Mouse (Mus musculus): ENCODE results near the gene Fam161a.

The Fam161a gene

DNA sequence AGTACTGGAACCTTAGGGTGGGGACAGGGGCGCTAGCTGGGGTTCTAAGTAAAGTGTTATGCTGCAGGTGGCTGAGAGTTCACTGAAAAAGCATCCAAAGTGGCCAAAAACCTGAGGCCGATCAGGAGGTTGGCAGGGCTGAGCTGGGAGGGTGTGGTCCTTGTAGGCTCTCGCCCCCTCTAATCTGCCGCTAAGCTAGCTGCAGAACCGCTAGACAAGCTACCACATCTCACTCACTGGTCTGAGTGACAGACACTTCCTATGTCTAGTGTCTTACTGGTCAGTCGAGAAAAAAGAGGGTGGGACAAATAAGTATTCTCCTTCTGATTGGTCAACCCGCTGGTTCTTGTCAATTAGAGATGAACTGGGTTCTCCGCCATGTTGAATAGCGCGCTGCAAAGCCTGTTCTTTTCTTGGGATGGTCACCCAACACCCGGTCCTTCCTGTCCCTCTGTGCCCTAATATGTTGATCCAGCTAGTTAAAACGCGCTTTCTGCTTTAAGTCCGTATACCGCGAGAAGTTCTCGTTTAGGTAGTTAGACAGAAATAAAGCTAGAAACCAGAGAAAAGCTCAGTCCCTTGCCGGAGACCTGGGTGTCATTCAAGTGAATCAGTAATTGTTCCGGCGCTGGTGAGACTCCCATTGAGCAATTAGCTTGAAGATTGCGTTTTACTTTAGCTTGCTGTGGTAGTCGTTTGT, at the start of gene Fam161a:
Gene Fam161a, plus strand, starts transcription at position 51 of the 700 bp plus-strand sequence.
- peak; percentile 66 to 81 for DNase-seq

DNA sequence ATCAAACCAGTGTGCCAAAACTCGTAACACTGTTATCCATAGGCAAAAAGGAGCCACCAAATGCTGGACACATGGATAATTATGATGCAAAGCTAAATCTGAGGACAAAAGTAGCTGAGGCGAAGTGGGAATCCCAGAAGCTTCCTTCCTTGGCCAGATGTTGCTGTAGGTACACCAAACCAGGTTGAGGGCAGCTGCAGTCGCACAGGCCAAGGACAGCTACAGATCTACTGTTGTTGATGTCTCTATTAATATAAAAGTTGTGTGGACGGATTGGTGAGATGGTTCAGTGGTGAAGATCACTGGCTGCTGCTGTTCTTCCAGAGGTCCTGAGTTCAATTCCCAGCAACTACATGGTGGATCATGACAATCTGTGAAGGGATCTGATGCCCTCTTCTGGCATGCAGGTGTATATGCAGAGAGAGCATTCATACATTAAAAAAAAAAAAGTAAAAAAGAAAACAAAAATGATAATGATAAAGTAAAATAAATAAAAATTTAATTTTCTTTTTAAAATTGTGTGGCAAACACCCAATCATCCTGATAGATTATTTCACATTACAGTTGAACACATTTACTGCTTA, 49.4 kb upstream of the Fam161a start:
- no peak for DNase-seq

DNA sequence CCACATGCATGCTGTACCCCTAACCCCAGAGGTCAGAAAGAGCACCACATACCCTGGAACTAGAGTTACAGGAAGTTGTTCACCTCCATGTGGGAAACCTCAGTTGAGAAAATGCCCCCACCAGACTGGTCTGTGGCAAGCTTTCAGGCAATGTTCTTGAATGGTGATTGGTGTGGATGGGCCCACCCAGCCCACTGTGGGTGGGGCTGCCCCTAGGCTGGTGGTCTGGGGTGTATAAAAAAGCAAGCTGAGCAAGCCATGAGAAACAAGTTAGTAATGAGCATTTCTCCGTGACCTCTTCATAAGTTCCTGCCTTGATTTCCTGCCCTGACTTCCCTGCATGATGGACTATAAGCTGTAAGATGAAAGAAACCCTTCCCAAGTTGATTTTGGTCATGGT, 45.2 kb upstream of the Fam161a start:
- no peak for DNase-seq

DNA sequence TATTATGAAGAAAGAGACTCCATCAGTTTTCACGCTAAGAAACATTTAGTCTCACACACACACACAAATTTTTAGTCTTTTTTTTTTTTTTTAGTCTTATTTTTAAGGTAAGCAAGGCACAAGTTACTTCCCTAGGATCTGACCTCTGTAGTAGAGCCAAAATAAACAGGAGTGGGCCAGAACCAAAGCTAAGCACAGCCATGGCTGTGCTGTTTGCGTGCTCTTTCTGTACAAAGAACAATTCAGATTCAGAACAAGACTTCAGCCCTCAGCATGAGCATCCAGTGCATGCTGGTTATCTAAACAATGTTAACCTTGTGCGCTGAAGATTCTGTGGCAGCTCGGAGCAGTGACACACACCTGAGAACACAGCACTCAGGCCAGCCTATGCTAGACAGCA, 42.9 kb upstream of the Fam161a start:
- DNase-seq, result no peak

DNA sequence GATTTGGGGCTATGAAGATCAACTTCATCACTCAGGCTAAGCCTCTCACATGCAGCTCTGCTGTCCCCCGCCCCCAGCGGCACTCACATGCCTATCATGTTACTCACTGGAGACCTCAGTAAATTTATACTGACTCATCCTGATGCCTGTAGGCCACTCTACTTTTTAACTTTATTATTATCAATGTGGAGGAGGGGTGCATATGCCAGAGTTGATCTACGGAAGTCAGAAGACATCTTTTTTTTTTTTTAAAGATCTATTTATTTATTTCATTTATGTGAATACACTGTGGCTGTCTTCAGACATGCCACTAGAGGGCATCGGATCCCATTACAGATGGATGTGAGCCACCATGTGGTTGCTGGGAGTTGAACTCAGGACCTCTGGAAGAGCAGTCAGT, 41.8 kb upstream of the Fam161a start:
- peak in 1 of 2 experiments; percentile 39 for DNase-seq

DNA sequence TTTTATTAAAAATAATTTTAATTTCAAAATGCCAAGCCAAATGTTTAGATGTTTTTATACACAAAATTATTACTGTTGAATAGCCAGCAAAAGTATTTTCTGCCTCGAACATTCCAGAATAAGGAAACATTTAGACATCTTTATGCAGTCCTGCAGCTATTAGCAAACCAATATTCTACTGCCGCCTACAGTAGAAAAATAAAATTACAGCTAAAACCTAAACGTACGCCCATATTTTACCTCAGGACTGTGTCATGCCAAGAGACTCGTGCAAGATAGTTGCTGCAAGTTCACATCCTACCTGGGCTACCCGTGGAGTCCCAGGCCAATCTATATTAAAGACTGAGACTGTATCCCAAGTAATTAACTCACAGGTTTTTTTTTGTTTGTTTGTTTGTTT, 37.8 kb upstream of the Fam161a start:
- no peak for DNase-seq

DNA sequence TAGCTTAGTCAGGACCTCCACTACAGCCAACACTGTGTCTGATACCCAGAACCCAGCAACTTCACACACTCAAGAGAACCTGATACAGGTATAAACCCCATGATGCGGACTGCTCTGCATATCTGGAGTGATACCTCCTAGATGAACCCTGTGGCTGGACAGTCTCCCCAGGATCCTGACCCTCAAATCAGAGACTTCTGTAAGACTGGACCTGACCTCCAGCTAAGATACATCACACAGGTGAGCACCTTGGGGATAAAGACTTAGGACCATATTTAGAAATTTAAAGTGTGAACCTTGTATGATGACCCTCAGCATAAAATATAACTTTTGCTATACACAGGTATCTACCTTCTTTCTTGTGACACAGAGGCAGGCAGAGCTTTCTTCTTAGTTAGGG, 36.8 kb upstream of the Fam161a start:
- no peak for DNase-seq

DNA sequence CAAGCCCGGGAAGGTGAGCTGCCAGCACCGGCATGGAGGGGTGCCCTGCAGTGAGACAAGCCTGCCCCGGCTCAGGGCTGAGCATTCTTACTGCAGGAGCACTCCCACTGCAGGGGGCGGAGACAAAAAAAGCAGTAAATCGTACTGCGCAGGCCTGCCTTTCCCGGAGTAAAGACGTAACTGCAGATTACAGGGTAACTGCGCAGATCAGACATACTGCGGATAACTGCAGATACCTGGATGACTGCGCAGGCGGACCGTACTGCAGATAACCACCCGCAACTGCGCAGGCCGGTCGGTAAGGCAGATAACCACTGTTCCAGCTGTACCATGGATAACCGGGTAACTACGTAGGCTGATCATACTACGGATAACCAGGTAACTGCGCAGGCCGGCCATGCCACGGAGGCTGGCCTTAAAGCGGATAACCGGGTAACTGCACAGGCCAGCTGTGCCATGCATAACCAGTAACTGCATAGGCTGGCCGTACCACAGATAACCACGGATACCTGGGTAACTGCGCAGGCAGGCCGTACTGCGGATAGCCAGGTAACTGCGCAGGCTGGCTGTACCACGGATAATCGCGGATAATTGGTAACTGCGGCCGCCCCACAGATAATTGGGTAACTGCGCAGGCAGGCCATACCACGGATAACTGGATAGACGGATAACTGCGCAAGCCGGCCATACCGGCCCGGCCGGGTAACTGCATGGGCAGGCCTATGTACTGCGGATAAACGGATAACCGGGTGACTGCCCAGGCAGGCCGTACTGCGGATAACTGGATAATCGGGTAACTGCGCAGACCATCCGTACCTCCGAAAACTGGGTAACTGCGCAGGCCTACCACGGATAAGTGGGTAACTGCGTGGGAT, 35.3 kb upstream of the Fam161a start, which contains the start of gene Zrsr1:
Gene Zrsr1, plus strand, starts transcription at position 171 of the 875 bp plus-strand sequence.
- DNase-seq, result peak; percentile 61 to 76

DNA sequence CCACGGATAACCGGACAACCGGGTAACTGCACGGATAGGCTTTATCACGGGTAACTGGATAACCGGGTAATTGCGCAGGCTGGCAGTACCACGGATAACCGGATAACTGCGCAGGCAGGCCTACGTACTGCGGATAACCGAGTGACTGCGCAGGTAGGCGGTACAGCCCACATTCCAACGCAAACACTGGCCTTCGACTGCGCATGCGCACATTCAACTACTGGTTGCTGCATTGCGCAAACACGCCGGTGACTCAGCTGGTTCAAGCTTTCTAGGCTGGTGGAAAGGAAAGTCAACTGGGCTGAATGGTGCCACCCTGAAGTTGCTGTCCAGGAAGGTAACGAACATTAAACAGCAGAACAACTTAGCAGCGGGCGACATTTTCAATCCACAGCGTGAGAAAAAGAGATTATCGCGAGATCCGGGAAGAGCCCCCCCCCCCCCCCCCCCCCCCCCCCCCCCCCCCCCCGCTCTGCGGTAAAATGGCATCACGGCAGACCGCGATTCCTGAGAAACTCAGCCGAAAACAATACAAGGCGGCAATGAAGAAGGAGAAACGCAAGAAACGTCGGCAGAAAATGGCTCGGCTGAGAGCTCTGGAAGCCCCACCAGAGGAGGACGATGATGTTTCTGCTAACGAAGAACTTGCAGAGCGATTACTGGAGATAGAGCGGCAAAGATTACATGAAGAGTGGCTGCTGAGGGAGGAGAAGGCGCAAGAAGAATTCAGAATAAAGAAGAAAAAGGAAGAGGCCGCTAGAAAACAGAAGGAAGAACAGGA, 34.4 kb upstream of the Fam161a start:
- peak; percentile 82 to 88 for DNase-seq

DNA sequence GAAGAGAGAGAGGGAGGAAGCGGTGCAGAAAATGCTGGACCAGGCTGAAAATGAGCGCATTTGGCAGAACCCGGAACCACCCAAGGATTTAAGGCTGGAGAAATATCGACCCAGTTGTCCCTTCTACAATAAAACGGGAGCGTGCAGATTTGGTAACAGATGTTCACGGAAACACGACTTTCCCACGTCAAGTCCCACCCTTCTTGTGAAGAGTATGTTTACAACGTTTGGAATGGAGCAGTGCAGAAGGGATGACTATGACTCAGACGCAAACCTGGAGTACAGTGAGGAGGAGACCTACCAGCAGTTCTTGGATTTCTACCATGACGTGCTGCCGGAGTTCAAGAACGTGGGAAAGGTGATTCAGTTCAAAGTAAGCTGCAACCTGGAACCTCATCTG, 33.7 kb upstream of the Fam161a start:
- DNase-seq, result no peak

DNA sequence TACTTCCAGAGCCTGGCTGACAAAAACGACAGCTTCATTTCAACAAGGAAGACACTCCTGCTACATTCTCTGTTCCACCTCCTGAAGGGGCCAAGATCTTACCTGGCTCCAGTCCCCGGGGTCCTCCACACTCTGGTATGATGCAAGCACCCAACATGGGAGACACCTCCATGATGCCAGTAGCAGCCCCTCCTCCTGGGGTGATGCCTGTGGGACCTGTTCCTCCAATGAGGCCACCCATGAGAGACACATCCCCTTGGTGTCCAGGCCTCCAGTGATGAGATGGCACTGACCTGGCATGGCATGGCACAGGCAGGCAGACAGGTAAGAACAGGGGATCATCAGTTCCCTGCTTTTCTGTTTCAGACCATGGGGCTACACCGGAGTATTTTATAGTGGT, 29.1 kb upstream of the Fam161a start:
- no peak for DNase-seq

DNA sequence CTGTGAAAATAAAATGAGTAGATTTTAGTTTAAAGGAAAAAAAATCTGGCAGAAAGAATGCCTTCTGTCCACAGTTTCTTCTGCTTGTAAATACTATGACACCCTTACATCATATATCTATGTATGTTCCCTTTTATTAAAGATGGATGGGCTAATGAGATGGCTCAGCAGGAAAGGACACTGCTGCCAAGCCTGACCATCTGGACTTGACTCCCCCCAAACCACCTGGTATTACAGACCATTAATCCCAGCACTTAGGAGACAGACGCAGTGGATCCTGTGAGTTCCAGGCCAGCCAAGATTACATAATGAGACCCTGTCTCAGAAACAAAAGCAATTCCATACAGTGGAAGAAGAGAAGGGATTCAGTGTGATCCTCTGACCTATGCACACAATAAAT, 28.6 kb upstream of the Fam161a start:
- no peak for DNase-seq

DNA sequence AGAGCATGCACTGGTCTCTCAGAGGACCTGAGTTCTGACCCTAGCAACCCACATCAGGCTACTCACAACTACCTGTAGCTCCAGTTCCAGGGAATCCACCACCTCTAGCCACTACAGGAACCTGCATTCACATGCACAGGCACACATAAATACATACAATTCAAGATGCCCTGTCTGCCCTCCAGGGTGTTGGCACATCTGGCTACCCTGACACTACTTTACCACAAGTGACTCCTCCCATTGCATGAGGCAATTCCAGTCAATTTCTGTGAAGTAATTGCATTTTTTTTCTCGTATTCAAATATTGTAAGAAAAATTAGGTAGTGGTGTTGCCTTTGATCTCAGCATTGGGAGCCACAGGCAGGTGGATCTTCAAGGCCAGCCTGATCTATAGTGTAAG, 28.1 kb upstream of the Fam161a start:
- DNase-seq, result no peak

DNA sequence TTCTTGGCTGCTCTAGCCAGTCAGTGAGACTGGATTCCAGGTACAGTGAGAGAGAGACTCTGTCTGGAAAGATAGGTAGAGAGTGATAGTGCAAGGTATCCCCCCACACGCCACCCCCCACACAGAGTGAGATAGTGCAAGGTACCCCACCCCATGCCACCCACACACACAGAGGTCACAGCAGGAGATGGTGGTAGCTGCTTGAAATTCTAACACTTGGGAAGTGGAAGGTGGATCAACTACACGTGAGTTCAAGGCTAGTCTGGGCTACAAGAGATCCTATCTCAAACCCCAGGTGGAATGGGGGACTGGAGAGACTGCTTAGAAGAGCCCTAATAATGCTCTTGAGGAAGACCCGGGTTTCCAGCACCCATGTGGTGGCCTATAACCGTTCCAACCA, 26.3 kb upstream of the Fam161a start:
- DNase-seq, result no peak

DNA sequence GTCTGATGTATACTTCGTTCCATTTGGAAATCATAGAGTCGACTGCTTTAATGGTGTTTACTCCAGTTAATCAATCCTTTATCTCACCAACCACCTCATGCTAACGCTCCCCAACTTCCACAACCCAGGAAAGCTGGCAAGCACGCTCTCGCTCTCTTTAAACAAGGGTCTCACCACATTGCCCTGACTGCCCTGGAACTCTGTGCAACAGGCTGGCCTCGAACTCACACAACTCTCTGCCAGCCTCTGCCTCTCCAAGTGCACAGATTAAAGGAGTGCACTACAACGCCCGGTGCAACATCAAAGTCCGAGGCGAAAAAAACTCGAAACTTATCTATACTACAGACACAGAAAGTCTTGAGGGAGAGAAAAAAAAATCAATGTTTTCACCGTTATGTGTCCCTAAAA, 25.8 kb upstream of the Fam161a start:
- DNase-seq, result no peak

DNA sequence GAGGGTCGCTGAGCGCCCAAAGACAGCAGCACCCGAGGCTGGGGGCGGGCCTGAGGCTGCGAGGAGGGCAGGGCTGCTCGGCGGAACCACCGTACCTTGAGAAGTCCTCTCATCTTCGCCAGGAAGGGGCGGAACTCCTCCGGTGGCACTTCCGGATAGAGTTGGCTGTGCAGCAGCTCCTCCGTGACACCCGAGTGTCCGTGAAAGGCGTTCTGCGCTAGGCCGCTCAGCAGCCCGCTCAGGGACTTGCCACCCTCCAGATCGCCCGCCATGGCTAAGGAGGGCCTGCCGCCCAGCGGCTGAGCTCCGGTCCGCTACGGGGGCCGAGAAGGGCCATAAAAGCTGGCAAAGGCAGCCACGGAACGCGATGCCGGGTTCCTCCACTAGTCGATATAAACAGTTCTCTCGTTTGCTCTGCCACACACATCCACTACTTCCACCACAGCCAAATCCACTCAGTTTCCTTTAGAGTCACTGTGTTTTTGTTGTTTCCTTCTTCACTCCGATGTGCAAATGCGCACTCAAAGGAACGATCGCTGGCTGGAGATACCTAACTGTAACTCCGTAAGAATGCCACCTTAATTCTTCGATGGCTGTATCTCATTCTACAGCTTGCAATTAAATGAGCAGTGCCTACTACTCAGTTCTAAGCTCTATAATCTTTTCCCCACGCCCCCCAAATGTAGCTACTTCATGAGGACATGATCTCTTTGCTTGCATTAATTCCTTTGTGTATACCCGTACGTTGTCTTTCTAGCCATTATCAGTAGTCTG, 25.2 kb upstream of the Fam161a start, which contains the start of the genes Gm28048 and Commd1:
Gene Gm28048, minus strand, starts transcription at position 107 of the 774 bp plus-strand sequence.
Gene Commd1, minus strand, starts transcription at position 399 of the 774 bp plus-strand sequence.
- DNase-seq, result peak; percentile 99

DNA sequence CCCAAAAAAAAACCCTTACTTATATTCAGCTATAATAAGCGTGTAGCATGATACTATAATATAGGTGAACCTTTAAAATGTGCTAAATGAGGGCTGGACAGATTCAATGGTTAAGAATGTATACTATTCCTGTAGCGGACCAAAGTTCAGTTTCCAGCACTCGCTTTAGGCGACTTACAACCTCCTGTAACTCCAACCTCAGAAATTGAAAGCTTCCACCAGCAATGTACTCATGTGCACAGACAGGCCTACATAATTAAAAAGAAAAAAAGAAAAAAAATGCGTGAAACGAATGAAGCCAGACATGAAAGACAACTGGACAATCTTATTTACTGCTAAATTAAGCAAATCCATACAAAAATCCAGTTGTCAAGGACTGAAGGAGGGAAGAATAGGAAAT, 24.5 kb upstream of the Fam161a start:
- no peak for DNase-seq

DNA sequence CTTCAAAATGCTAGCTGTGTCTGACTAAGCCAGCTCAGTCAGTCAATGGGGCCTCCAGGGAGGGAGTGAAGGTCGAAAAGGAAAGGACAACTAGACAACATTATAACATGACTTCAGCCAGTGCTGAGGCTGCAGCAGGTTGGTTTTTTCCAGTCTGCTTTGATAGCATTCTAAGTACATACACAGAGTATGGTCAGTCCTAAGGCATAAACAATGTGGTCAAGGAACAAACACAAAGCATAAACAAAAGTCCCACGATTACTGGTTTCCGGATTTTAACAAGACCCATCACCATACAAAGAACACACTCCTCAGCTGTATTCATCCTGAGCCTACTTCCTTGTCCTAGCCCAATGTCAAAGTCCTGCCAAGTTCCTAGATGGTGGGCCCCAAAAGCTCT, 21.8 kb upstream of the Fam161a start:
- DNase-seq, result no peak

DNA sequence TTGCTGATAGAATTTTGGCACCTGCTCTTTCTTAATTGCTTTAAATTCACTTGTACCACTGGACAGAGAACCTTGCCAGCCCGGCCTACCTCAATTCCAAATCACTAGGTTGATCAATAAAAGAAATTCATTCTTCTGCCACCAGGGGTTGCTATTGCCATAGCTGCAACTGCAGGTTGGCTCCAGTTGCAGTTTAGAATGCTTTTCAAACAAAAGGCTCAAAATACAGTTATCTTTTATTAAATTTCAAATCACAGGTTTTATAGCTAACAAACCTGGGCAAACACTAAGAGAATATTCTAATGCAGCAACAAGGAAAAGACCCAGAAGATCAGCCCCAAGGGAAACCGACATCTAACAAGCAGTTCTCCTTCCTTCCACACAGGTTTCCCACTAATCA, 20.0 kb upstream of the Fam161a start:
- DNase-seq, result peak; percentile 24 to 33

DNA sequence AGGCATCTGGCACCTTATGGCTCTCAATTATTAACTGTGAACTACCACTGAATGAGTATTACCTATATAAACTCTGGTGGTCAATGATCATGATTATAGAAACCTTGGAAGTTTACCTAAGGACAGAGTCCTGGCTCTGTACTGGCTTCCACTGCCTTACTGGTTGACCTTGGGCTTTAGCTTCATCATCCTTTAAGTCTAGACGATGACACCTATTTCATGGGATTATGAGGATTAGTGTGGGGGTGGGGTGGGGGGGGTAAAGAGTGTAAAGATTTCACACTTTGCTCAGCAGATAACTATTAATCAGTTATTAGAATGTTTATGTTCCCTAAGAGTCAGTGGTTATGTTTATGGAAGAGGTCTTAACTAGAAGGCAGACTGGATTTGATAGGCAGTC, 17.5 kb upstream of the Fam161a start:
- no peak for DNase-seq

DNA sequence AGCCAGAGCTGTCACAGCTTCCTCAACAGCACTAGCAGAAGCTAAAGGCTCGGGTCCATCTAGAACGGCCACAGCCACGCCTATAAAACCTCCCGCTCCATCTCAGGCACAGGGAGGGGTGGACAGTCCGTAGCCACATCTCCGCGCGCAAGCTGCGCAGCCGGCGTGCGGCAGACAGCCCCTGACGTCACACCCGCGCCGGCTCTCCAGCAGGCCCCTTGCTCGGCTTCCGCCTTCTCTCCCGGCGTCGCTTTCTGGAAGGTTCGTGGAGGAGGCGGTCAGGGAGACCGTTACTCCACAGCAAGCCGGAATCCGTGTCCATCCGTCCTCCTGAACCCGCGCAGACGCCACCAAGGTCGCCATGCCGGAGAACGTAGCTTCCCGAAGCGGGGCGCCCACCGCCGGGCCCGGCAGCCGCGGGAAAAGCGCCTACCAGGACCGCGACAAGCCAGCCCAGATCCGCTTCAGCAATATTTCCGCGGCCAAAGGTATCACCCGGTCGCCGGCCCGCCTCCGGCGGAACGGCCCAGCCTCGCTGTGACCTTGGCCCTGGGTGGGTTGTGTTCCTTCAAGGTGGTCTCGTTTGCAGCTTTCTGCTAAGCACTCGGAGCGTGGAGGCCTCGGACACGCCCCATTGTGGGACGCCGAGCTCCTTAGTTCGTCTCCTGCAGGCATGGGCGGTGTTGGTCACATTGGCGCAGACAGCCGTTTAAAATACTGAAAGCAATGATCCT, 16.8 kb upstream of the Fam161a start, which contains the start of gene Cct4:
Gene Cct4, plus strand, starts transcription at position 127 of the 734 bp plus-strand sequence.
- peak; percentile 96 to 97 for DNase-seq
